Mouse (Mus musculus) limb, embryonic 15.5 days (tissue): ENCODE data around the gene P2rx3. TPM values are rescaled to one million over a fixed set of nuclear protein-coding genes. Genes with fewer than 3 reads are reported as not detected.

Source experiments
- ATAC-seq: fragments of 200-750 bp; cut with Nextera tagmentation; 2 replicates; pipeline ENCODE4 v1.8.0; 2017; ENCODE audit warnings: low read depth, moderate TSS enrichment; ENCODE audit not compliant: insufficient number of reproducible peaks, low FRiP score, low TSS enrichment
- H3K27ac ChIP-seq: fragments of 300-500 bp; sonication (generic); 2 replicates; pipeline ENCODE4 v1.5.1; 2015; ENCODE audit warnings: moderate library complexity, mild to moderate bottlenecking, inconsistent platforms
- H3K27me3 ChIP-seq: fragments of 300-500 bp; sonication (generic); 2 replicates; pipeline ENCODE4 v1.6.1; 2015; ENCODE audit warnings: inconsistent platforms
- H3K36me3 ChIP-seq: fragments of 300-500 bp; sonication (generic); 2 replicates; pipeline ENCODE4 v1.6.1; 2015; ENCODE audit warnings: inconsistent platforms
- H3K4me1 ChIP-seq: fragments of 300-500 bp; sonication (generic); 2 replicates; pipeline ENCODE4 v1.6.1; 2015; ENCODE audit warnings: inconsistent platforms
- H3K4me2 ChIP-seq: fragments of 300-500 bp; sonication (generic); 2 replicates; pipeline ENCODE4 v1.6.1; 2015; ENCODE audit warnings: mild to moderate bottlenecking, inconsistent platforms
- H3K4me3 ChIP-seq: fragments of 300-500 bp; sonication (generic); 2 replicates; pipeline ENCODE4 v1.5.1; 2015; ENCODE audit warnings: mild to moderate bottlenecking, inconsistent platforms
- H3K9ac ChIP-seq: fragments of 300-500 bp; sonication (generic); 2 replicates; pipeline ENCODE4 v1.6.1; 2015; ENCODE audit warnings: inconsistent platforms
- H3K9me3 ChIP-seq: fragments of 300-500 bp; sonication (generic); 2 replicates; pipeline ENCODE4 v1.6.1; 2016; ENCODE audit warnings: inconsistent platforms
- WGBS: fragments of 180-500 bp; shearing (Covaris S2); methylation state at CpG from one replicate; pipeline ENCODE4 v1.1.7; 2015; 5-methylcytosine and 5-hydroxymethylcytosine counted together
- polyA plus RNA-seq: library from polyadenylated mRNA; unstranded; fragments of >200 nt; fragmentation: Nextera tagmentation; extraction: Ambion mirVana; gene quantifications from 2 replicates; pipeline ENCODE4 v1.2.1, GENCODE M21; 2015

Gene P2rx3
- polyA plus RNA-seq, 1 experiment from 2014 or later = 0.58 TPM

DNA sequence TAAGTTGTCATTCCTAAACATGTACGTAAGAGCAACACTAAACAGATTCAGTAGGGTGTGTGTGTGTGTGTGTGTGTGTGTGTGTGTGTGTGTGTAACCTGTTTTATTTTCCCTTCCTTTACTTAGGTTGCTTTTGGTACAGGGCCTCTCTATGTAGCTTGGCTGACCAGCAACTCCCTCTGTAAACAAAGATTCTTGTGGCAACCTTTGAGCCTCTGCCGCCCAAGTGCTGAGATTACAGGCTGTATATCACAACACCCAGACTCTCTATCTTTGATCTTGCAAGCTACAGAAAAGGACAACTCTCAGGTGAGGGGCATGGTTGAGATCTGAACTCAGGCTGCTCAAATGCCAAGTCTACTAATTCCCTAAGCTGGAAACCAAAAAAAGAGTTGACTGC, 28.1 kb downstream of the P2rx3 start:
- Histone ChIP-seq H3K9me3 (no peaks in the 10 kb centered on the region), H3K4me1 (no peaks in the 10 kb centered on the region), H3K9ac (no peak overlapping the region), H3K36me3 (no peaks in the 10 kb centered on the region), H3K27me3 (no peaks in the 10 kb centered on the region), H3K4me2 (no peak overlapping the region), H3K27ac (no peak overlapping the region), H3K4me3 (no peak overlapping the region)
- no peak for ATAC-seq
- 49% methylated on average over 2 of the region's 2 CpGs for WGBS

DNA sequence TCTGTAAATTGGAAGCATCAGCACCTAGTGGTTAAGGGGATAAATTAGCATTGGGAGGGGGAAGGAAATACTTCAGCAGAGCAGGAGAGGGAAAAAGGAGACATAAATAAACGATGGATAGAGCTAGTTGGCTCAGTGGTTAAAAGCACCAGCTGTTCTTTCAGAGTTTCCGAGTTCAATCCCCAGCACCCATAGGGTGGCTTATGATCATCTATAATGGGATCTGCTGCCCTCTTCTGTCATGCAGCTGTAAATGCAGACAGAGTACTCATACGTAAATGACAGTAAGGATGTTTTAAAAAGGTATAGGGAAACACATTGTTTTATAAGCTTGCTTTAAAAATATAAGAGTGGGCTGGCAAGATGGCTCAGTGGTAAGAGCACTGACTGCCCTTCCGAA, 29.5 kb downstream of the P2rx3 start:
- no peak overlapping the region for H3K4me3 ChIP-seq
- no peak overlapping the region for H3K9ac ChIP-seq
- H3K27ac ChIP-seq = no peak overlapping the region
- H3K36me3 ChIP-seq = no peaks in the 10 kb centered on the region
- no peak for ATAC-seq
- no peaks in the 10 kb centered on the region for H3K9me3 ChIP-seq
- no peaks in the 10 kb centered on the region for H3K4me1 ChIP-seq
- no peaks in the 10 kb centered on the region for H3K27me3 ChIP-seq
- no peak overlapping the region for H3K4me2 ChIP-seq
- 23% methylated on average over 4 of the region's 4 CpGs for WGBS

DNA sequence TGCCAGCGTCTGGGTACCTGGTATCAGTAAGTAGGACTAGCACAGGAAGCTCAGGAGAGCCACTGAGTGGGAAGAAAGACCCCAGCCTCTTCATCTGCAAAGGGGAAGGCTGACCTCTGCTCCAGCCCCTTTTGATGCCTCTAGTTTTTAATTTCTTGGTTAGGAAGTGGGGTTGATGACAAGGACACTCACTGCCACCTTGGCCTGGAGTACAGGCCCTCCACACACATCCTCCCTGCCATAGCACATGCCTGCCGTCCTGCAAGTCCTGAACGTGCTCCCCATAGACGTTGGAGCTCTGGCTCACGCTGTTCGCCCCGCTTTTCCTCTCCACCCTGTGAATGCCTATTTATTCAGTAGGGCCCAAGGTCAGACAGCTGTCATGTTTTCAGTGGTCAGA, 30.7 kb downstream of the P2rx3 start:
- Histone ChIP-seq H3K9me3 (no peaks in the 10 kb centered on the region), H3K27me3 (no peaks in the 10 kb centered on the region), H3K4me1 (no peaks in the 10 kb centered on the region), H3K4me2 (no peak overlapping the region), H3K9ac (no peak overlapping the region), H3K27ac (no peak overlapping the region), H3K36me3 (no peaks in the 10 kb centered on the region), H3K4me3 (no peak overlapping the region)
- 84% methylated on average over 7 of the region's 7 CpGs for WGBS
- ATAC-seq = no peak

DNA sequence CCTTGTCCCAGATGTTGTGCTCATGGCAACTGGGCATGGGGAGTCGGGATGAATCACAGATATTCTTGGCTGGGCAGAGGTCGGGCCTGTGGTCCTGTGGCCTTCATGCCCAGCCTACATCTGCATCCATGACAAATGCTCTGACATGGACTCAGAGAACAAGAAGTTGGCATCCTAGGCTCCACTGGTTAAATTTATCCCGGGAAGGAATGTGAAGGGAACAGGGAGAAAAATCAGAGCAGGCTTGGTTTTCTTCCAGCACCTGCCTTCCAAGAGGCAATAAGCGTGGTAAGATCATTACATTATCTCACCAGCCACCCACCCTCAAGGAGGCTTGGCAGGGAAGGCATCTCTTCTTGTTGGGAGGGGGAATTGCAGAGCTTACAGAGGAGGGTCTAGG, 32.9 kb downstream of the P2rx3 start:
- Histone ChIP-seq H3K36me3 (no peaks in the 10 kb centered on the region), H3K4me1 (no peaks in the 10 kb centered on the region; the same call in 1 of the 2 replicates), H3K9ac (no peak overlapping the region), H3K9me3 (no peaks in the 10 kb centered on the region), H3K27me3 (no peaks in the 10 kb centered on the region), H3K4me2 (no peak overlapping the region), H3K27ac (no peak overlapping the region), H3K4me3 (no peak overlapping the region)
- no peak for ATAC-seq
- WGBS = 76% methylated on average over 4 of the region's 4 CpGs

DNA sequence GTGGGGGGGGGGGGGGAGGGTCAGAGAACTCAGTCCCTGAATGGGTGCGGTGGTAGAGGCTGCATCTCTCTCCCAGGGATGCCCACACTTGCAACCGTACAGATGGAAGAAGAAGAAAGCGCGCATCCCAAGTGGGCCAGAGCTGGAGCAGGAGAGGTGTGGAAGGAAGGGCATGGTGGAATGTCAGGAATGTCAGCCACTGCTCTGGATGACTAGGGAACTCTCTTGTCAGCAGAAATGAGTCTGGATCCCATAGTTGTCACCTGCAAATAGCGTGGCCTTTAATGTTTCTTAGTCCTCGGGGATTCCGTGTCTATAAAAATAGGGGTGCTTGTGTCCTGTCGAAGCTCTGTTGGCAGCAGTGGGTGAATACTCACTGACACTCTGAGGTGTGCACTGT, 34.7 kb downstream of the P2rx3 start:
- WGBS = 61% methylated on average over 8 of the region's 8 CpGs
- Histone ChIP-seq H3K27me3 (no peaks in the 10 kb centered on the region), H3K4me3 (no peak overlapping the region)

DNA sequence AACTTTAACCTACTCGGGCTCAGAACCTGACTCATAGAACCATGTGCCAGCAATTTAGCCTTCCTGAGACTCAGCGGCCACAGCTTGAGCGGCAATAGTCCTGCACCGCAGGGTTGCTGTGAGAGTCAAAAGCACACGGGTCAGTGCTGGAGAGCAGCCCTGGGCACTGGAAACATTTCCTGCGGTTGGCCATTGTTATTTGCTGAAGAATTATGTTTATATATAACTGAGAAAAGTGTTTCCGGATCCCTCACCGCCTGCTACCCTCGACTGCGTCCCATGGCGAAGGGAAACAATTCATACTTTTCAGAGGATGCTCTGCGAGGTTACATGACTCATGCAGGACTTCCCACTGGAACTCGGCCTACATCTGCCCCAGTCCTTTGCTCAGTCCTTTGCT, 35.8 kb downstream of the P2rx3 start:
- Histone ChIP-seq H3K36me3 (no peaks in the 10 kb centered on the region), H3K27me3 (no peaks in the 10 kb centered on the region), H3K4me3 (no peak overlapping the region), H3K9ac (no peak overlapping the region), H3K9me3 (no peaks in the 10 kb centered on the region), H3K4me1 (no peaks in the 10 kb centered on the region; the same call in 1 of the 2 replicates), H3K27ac (no peak overlapping the region), H3K4me2 (no peak overlapping the region)
- 85% methylated on average over 13 of the region's 13 CpGs for WGBS
- ATAC-seq = no peak

More for the DNA sequence above, 34.7 kb downstream of the P2rx3 start:
- Histone ChIP-seq H3K27ac (no peak overlapping the region), H3K9ac (no peak overlapping the region), H3K4me1 (no peaks in the 10 kb centered on the region; the same call in 1 of the 2 replicates), H3K9me3 (no peaks in the 10 kb centered on the region), H3K4me2 (no peak overlapping the region), H3K36me3 (no peaks in the 10 kb centered on the region)
- ATAC-seq = no peak

DNA sequence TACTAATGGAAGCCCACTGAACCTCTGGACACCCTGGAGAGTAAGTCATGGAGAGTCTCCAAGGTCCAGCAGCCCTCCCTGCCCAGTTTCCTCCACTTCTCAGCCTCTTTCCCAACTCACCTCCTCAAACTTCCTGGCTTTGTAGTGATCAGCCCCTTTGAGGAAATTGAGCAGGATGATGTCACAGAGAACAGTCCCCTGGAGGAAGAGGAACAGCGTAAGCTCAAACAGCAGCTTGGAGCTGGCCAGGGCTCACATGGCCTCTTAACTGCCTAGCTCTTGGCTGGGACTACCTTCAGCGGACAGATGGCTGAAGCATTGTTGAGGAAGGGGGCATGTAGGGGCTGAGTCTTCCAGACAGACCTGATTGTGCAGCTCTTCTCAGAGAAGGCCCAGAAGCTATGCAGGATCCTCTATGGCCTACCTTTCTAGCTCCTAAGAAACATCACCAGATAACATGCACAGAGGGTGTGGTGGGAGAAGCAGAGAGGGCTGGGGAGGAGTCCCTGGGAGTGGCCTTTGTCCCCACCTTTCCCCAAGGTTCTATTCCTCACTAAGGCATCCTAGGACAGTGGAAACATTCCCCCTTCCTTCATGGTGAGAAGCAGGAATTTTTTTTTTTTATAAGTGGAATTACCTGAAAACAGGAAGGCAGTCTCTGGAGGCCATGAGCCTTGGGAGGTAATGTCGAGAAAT, 37.6 kb downstream of the P2rx3 start:
- peak overlapping the region; percentile 27; the same call in 1 of the 2 replicates for H3K27ac ChIP-seq
- H3K9me3 ChIP-seq = no peaks in the 10 kb centered on the region
- no peak overlapping the region for H3K4me3 ChIP-seq
- H3K27me3 ChIP-seq = no peaks in the 10 kb centered on the region
- no peak for ATAC-seq
- no peak overlapping the region for H3K9ac ChIP-seq
- no peak overlapping the region for H3K4me2 ChIP-seq
- H3K4me1 ChIP-seq = no peaks in the 10 kb centered on the region; the same call in 1 of the 2 replicates
- no peaks in the 10 kb centered on the region for H3K36me3 ChIP-seq
- WGBS = 55% methylated on average over 3 of the region's 3 CpGs

DNA sequence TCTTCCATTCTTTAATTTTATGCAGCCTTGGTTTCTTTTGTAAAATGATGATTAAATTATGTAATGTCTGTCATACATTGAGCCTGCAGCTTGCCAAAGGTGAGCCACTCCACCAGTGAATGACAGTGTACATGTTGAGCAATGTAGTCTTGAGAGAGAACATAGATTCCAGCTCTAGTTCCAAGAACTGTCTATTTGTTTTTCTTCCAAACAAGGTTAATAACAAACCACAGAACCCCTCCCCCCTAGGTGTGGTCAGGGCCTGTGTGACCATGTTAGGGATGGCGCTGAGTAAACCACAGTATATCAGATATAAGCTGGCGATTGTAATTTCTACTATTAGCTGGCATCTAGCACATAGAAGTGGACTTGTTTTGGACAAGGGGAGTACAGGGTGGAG, 40.9 kb downstream of the P2rx3 start:
- no peak overlapping the region for H3K4me3 ChIP-seq
- 85% methylated on average over 2 of the region's 2 CpGs for WGBS
- ATAC-seq = no peak
- H3K9me3 ChIP-seq = no peaks in the 10 kb centered on the region
- no peaks in the 10 kb centered on the region for H3K36me3 ChIP-seq
- H3K27ac ChIP-seq = no peak overlapping the region
- H3K27me3 ChIP-seq = no peaks in the 10 kb centered on the region
- H3K4me1 ChIP-seq = no peaks in the 10 kb centered on the region; the same call in 1 of the 2 replicates
- no peak overlapping the region for H3K4me2 ChIP-seq
- no peak overlapping the region for H3K9ac ChIP-seq

DNA sequence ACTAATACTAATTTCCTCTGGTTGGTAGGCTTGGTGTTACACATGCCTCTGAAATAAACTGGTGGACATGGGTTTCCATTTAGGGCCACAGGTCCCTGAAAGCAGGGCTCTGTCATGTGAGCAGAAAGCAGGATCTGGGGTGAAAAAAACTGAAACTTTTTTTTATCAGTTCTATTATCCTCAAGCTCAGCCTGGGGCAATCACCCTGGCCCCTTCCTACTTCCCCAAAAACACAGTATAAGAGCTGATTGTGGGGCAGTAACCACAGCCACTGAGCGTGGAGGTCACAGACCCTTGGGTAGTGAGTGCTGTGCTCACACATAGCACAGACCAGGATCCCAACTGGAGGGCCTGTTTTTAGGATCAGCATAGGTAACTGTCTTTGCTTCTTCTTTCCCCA, 49.3 kb downstream of the P2rx3 start, which contains the start of gene Prg3:
Prg3 (plus strand) TSS at position 286 of the 400 bp plus-strand sequence.
- WGBS = 69% methylated on average over 1 of the region's 1 CpGs
- no peak within 1 kb of the TSS for H3K4me2 ChIP-seq
- no peaks in the 10 kb centered on the region for H3K27me3 ChIP-seq

DNA sequence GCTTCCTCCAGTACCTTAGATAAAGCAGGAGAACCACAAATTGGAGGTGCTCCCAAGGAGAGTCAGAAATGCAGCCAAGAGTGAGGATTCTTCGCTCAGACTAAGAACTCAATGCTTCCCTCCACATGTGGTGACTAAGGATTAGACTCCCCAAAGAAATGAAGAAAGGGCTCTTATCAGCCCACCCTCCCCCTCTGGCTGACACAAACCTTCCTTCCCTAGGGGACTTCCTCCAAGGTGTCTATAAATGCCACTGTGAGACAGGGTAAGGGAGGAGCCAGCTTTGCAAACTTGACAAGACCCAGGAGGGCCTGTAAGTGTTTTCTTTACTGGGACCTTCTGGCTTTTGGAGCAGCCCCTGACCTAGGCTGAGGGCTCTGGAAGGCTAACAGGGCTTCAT, 57.1 kb downstream of the P2rx3 start, which contains the start of gene Prg2:
Prg2 (plus strand) TSS at position 274 of the 400 bp plus-strand sequence.
- Histone ChIP-seq H3K9ac (no peak within 1 kb of the TSS), H3K4me1 (no peaks in the 10 kb centered on the region), H3K36me3 (no peaks in the 10 kb centered on the region), H3K9me3 (no peaks in the 10 kb centered on the region), H3K27ac (no peak within 1 kb of the TSS), H3K4me3 (no peak within 1 kb of the TSS), H3K27me3 (no peaks in the 10 kb centered on the region), H3K4me2 (no peak within 1 kb of the TSS)
- ATAC-seq = no peak
- 58% methylated on average over 1 of the region's 1 CpGs for WGBS

More for the DNA sequence above, 49.3 kb downstream of the P2rx3 start, which contains the start of gene Prg3:
- Histone ChIP-seq H3K9me3 (no peaks in the 10 kb centered on the region), H3K36me3 (no peaks in the 10 kb centered on the region), H3K27ac (no peak within 1 kb of the TSS), H3K4me3 (no peak within 1 kb of the TSS), H3K4me1 (no peaks in the 10 kb centered on the region), H3K9ac (no peak within 1 kb of the TSS)
- ATAC-seq = no peak

DNA sequence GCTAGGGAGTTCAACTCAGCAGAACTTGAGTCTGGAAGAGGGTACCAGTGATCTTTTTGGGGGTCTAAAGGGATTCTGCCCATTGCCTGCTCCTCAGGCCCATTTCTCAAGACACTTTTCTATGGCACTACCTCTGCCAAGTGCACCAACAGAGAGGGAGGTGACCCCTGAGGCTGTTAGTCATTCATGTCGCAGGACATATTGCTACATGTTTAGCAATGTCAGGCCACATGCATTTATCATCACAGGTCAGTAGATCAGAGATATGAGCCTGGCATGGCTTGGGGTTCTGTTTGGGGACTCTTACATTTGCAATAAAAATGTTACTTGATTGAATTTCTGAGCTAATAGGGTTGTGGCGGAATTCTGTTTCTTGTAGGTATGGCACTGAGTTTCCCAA, 61.7 kb downstream of the P2rx3 start:
- Histone ChIP-seq H3K4me1 (no peaks in the 10 kb centered on the region), H3K4me3 (no peak overlapping the region), H3K9me3 (no peaks in the 10 kb centered on the region), H3K36me3 (no peaks in the 10 kb centered on the region), H3K4me2 (no peak overlapping the region), H3K27me3 (no peaks in the 10 kb centered on the region), H3K27ac (no peak overlapping the region), H3K9ac (no peak overlapping the region)
- 80% methylated on average over 2 of the region's 2 CpGs for WGBS
- ATAC-seq = no peak

DNA sequence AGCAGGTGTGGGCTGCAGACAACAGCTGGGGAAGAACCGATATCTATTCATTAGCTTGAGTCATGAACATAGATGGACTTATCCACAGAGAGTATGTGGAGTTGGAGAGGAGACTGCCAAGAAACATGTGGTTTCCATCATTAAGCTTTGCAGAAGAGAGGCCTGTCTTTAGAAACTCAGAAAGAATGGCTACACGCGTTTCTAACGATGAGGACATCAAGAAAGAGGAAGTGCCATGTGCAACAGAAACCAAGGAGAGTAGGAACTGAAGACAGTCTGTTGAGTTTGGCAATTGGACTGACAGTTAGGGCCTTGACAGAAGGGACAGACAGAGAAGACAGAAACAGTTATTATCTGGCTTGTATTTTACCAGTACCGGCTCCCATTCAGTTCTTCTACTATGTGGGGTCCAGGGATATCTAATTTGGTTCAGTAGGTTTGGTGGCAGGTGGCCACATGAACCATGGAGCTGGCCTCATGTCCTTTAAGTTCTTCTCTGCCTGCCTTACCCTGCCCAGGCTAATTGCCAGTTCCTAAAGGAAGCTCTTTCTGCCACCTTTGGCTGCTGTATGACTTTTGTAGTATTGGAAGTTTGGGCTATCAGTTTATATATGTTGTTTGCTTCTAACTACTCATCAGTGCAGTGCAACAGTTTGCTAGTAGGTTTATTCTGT, 69.8 kb downstream of the P2rx3 start:
- Histone ChIP-seq H3K27me3 (no peaks in the 10 kb centered on the region), H3K4me1 (no peaks in the 10 kb centered on the region), H3K36me3 (no peaks in the 10 kb centered on the region), H3K4me2 (no peak overlapping the region), H3K4me3 (no peak overlapping the region), H3K27ac (no peak overlapping the region), H3K9ac (no peak overlapping the region), H3K9me3 (no peaks in the 10 kb centered on the region)
- WGBS = 66% methylated on average over 5 of the region's 5 CpGs
- ATAC-seq = no peak
